Mouse (Mus musculus): ENCODE data around the gene Mdga1.

Mdga1 gene

GRCm38 (mm10) chr17:29981568-29981967 is 11.7 kb upstream of the Mdga1 start:
- DNase-seq (ENCODE audit: inconsistent ontology term): no peak

- DNase-seq (ENCODE audit: inconsistent ontology term): no peak
These were observed 10.0 kb upstream of the Mdga1 start for GRCm38 (mm10) chr17:29979841-29980240.

GRCm38 (mm10) chr17:29979020-29979419 is 9.1 kb upstream of the Mdga1 start:
- no peak for DNase-seq (ENCODE audit: inconsistent ontology term)

- DNase-seq (ENCODE audit: inconsistent ontology term): peak; percentile 89
These were observed 5.8 kb upstream of the Mdga1 start for GRCm38 (mm10) chr17:29975731-29976130.

- DNase-seq (ENCODE audit: inconsistent ontology term): no peak
These were observed 3.3 kb upstream of the Mdga1 start for GRCm38 (mm10) chr17:29973226-29973625.

GRCm38 (mm10) chr17:29971761-29972432 is 2.0 kb upstream of the Mdga1 start:
- DNase-seq (ENCODE audit: inconsistent ontology term): no peak

- DNase-seq (ENCODE audit: inconsistent ontology term): peak; percentile 83
These were observed 4.4 kb downstream of the Mdga1 start for GRCm38 (mm10) chr17:29965506-29965905.

- no peak for DNase-seq (ENCODE audit: inconsistent ontology term)
These were observed 6.1 kb downstream of the Mdga1 start for GRCm38 (mm10) chr17:29963730-29964259.

GRCm38 (mm10) chr17:29955880-29956279 is 14.0 kb downstream of the Mdga1 start:
- no peak for DNase-seq (ENCODE audit: inconsistent ontology term)

GRCm38 (mm10) chr17:29954316-29954715 is 15.6 kb downstream of the Mdga1 start:
- DNase-seq (ENCODE audit: inconsistent ontology term): no peak

- DNase-seq (ENCODE audit: inconsistent ontology term): no peak
These were observed 18.8 kb downstream of the Mdga1 start for GRCm38 (mm10) chr17:29951100-29951499.

GRCm38 (mm10) chr17:29950574-29950973 is 19.3 kb downstream of the Mdga1 start:
- no peak for DNase-seq (ENCODE audit: inconsistent ontology term)

GRCm38 (mm10) chr17:29947271-29947714 is 22.6 kb downstream of the Mdga1 start:
- DNase-seq (ENCODE audit: inconsistent ontology term): no peak

- DNase-seq (ENCODE audit: inconsistent ontology term): no peak
These were observed 25.5 kb downstream of the Mdga1 start for GRCm38 (mm10) chr17:29944376-29944775.

GRCm38 (mm10) chr17:29939011-29939410 is 30.9 kb downstream of the Mdga1 start:
- DNase-seq (ENCODE audit: inconsistent ontology term): no peak

GRCm38 (mm10) chr17:29937350-29937781 is 32.5 kb downstream of the Mdga1 start:
- peak; percentile 93 for DNase-seq (ENCODE audit: inconsistent ontology term)

- no peak for DNase-seq (ENCODE audit: inconsistent ontology term)
These were observed 35.6 kb downstream of the Mdga1 start for GRCm38 (mm10) chr17:29934133-29934851.

- DNase-seq (ENCODE audit: inconsistent ontology term): no peak
These were observed 37.1 kb downstream of the Mdga1 start for GRCm38 (mm10) chr17:29932753-29933152.

GRCm38 (mm10) chr17:29931224-29931945 is 38.5 kb downstream of the Mdga1 start:
- DNase-seq (ENCODE audit: inconsistent ontology term): no peak

GRCm38 (mm10) chr17:29928751-29929237 is 41.1 kb downstream of the Mdga1 start:
- peak; percentile 25 for DNase-seq (ENCODE audit: inconsistent ontology term)

- no peak for DNase-seq (ENCODE audit: inconsistent ontology term)
These were observed 44.0 kb downstream of the Mdga1 start for GRCm38 (mm10) chr17:29925608-29926606.
